Mouse (Mus musculus): ENCODE data around the gene Hoxa10. TPM values are rescaled to one million over a fixed set of nuclear protein-coding genes. Genes with fewer than 3 reads are reported as not detected.

Hoxa10 gene
- polyA plus RNA-seq, 1 experiment from 2014 or later = not detected

- no peaks in the 10 kb centered on the region for H3K36me3 ChIP-seq (ENCODE audit: control insufficient read depth, insufficient read depth, low read length)
- ATAC-seq = no peak
- no peak overlapping the region for H3K4me3 ChIP-seq (ENCODE audit: low read depth, low read length)
- H3K27me3 ChIP-seq (ENCODE audit: control insufficient read depth, insufficient read depth, low read depth, low read length) = peaks cover 80% of the 10 kb centered on the region
- H3K9ac ChIP-seq (ENCODE audit: low read depth, low read length) = no peak overlapping the region
- WGBS = 2% methylated on average over 38 of the region's 38 CpGs
- H3K9me3 ChIP-seq (replicated peaks; ENCODE audit: control insufficient read depth, low read length, poor library complexity, severe bottlenecking) = no peaks in the 10 kb centered on the region
- no peak overlapping the region for H3K4me2 ChIP-seq (ENCODE audit: low read length)
- no peaks in the 10 kb centered on the region for H3K4me1 ChIP-seq (ENCODE audit: control insufficient read depth, insufficient read depth, low read length)
- no peak overlapping the region for H3K27ac ChIP-seq (ENCODE audit: low read length)
Observed at GRCm38 (mm10) chr6:52228475-52229465, 11.9 kb downstream of the Hoxa10 start.

DNA sequence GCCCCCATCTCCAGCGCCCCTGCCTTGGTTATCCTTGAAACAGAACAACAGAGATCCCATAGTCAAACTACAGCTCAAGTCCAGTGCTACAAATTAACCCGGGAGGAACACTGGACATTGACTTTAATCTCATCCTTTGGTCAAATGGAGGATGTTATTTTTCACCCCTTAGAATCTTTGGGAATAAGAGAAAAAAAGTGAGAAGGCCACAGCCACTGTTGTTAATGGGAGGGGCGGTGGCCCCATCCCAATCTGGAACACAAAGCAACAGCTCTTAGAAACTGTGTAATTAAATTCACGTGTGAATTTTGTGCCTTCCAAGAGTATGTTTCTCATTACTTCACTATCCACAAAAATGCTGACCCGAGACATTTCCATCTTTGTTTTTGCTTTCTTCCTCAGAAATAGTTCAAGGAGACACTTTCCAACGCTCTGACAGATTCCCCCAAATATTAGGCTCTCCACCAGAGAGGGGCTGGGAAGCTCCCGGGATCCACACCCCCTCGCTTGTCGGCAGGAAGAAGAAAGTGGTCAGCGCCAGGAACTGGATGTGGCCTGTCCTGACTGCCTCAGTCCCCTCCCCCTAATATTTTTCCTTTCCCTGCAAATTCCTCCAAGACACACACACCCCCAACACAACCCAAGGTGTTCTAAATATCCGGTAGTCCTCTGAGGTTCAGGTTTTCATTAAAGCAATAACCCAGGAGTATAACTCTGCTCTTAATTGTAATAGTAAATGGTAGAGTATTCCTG, 13.0 kb downstream of the Hoxa10 start:
- H3K4me3 ChIP-seq (ENCODE audit: low read depth, low read length) = no peak overlapping the region
- WGBS = 2% methylated on average over 11 of the region's 11 CpGs
- ATAC-seq = no peak
- no peaks in the 10 kb centered on the region for H3K4me1 ChIP-seq (ENCODE audit: control insufficient read depth, insufficient read depth, low read length)
- no peak overlapping the region for H3K27ac ChIP-seq (ENCODE audit: low read length)
- no peak overlapping the region for H3K4me2 ChIP-seq (ENCODE audit: low read length)
- no peaks in the 10 kb centered on the region for H3K9me3 ChIP-seq (replicated peaks; ENCODE audit: control insufficient read depth, low read length, poor library complexity, severe bottlenecking)
- H3K27me3 ChIP-seq (ENCODE audit: control insufficient read depth, insufficient read depth, low read depth, low read length) = peaks cover 84% of the 10 kb centered on the region
- H3K9ac ChIP-seq (ENCODE audit: low read depth, low read length) = no peak overlapping the region
- H3K36me3 ChIP-seq (ENCODE audit: control insufficient read depth, insufficient read depth, low read length) = no peaks in the 10 kb centered on the region

DNA sequence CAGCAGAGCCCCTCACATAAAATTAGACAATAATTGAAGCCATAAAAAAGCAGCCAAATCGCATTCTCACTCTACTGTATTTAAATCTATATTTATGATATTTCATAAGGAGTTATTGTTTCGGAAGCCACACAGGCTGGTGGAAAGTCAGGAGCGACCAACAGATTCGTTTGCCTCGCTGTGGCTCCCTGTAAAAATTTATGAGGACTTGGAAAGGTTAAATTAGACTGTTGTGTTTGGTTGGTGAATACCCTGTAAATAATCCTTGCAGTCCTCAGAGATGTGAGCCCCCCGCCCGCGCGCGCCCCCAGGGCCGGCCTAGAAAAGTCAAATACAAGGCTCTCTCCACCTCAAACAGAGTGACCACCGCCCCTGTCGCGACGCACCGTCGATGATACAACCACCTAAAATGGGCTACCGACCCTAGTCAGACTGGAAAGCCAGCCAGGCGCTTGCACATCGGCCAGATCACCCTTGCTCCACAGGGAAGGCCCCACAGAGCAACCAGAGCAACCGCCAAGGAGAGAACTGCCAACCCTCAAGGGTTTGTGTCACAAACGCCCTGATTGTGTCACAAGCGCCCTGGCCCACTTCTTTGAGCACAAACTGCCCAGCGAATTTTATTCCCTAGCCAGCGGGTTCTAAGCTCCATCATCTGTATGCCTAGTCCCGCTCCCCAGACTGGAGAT, 13.9 kb downstream of the Hoxa10 start:
- no peak overlapping the region for H3K27ac ChIP-seq (ENCODE audit: low read length)
- H3K4me1 ChIP-seq (ENCODE audit: control insufficient read depth, insufficient read depth, low read length) = no peaks in the 10 kb centered on the region
- WGBS = 2% methylated on average over 26 of the region's 26 CpGs
- ATAC-seq = no peak
- no peaks in the 10 kb centered on the region for H3K9me3 ChIP-seq (replicated peaks; ENCODE audit: control insufficient read depth, low read length, poor library complexity, severe bottlenecking)
- H3K27me3 ChIP-seq (ENCODE audit: control insufficient read depth, insufficient read depth, low read depth, low read length) = peaks cover 84% of the 10 kb centered on the region
- H3K4me3 ChIP-seq (ENCODE audit: low read depth, low read length) = no peak overlapping the region
- H3K36me3 ChIP-seq (ENCODE audit: control insufficient read depth, insufficient read depth, low read length) = no peaks in the 10 kb centered on the region
- no peak overlapping the region for H3K9ac ChIP-seq (ENCODE audit: low read depth, low read length)
- H3K4me2 ChIP-seq (ENCODE audit: low read length) = no peak overlapping the region

- Histone ChIP-seq H3K9ac (ENCODE audit: low read depth, low read length) (no peak overlapping the region), H3K27ac (ENCODE audit: low read length) (no peak overlapping the region), H3K4me2 (ENCODE audit: low read length) (no peak overlapping the region), H3K36me3 (ENCODE audit: control insufficient read depth, insufficient read depth, low read length) (no peaks in the 10 kb centered on the region), H3K27me3 (ENCODE audit: control insufficient read depth, insufficient read depth, low read depth, low read length) (peaks cover 84% of the 10 kb centered on the region), H3K4me3 (ENCODE audit: low read depth, low read length) (no peak overlapping the region), H3K4me1 (ENCODE audit: control insufficient read depth, insufficient read depth, low read length) (peaks cover 3% of the 10 kb centered on the region; the same call in 1 of the 2 replicates), H3K9me3 (replicated peaks; ENCODE audit: control insufficient read depth, low read length, poor library complexity, severe bottlenecking) (no peaks in the 10 kb centered on the region)
- ATAC-seq = no peak
- 3% methylated on average over 69 of the region's 69 CpGs for WGBS
Observed at GRCm38 (mm10) chr6:52225612-52226568, 14.8 kb downstream of the Hoxa10 start.

DNA sequence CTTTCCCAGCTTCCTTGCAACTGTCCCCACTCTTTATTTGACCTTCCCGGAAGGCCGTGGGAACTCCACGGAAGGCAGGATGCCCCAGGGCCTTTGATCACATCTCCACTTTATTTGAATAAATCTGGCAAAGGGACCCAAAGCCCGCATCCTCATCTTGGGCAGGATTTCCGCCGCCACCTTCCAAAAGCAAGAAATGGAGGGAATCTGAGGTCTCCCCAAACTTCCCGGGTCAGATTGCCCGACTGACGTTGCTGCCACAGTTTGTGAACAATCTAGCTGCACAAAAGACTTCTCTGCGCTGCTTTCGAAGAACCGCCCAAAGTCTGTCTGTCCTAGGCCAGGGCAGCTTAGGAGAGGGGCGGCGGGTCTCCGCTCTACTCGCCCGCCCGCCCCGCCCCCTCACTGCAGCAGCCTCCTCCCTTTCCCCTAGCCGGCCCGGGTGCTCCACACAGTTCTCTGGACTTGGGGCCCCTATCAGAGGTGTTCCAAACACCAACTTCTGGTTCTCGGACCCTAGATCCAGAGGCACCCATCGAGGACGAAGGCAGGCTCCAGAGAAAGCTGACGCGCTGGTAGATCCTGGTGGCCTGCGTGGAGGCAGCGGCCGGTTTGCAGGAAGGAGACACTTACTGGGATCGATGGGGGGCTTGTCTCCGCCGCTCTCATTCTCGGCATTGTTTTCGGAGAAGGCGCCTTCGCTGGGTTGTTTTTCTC, 15.6 kb downstream of the Hoxa10 start:
- no peaks in the 10 kb centered on the region for H3K36me3 ChIP-seq (ENCODE audit: control insufficient read depth, insufficient read depth, low read length)
- no peak overlapping the region for H3K9ac ChIP-seq (ENCODE audit: low read depth, low read length)
- 2% methylated on average over 36 of the region's 36 CpGs for WGBS
- H3K4me2 ChIP-seq (ENCODE audit: low read length) = no peak overlapping the region
- no peak overlapping the region for H3K4me3 ChIP-seq (ENCODE audit: low read depth, low read length)
- ATAC-seq = no peak
- H3K4me1 ChIP-seq (ENCODE audit: control insufficient read depth, insufficient read depth, low read length) = peaks cover 3% of the 10 kb centered on the region; the same call in 1 of the 2 replicates
- no peaks in the 10 kb centered on the region for H3K9me3 ChIP-seq (replicated peaks; ENCODE audit: control insufficient read depth, low read length, poor library complexity, severe bottlenecking)
- no peak overlapping the region for H3K27ac ChIP-seq (ENCODE audit: low read length)
- H3K27me3 ChIP-seq (ENCODE audit: control insufficient read depth, insufficient read depth, low read depth, low read length) = peaks cover 87% of the 10 kb centered on the region

GRCm38 (mm10) chr6:52223939-52224760, 16.5 kb downstream of the Hoxa10 start:
- 2% methylated on average over 24 of the region's 24 CpGs for whole genome bisulfite sequencing
- no peaks in the 10 kb centered on the region for H3K36me3 ChIP-seq (ENCODE audit: control insufficient read depth, insufficient read depth, low read length)
- no peak overlapping the region for H3K9ac ChIP-seq (ENCODE audit: low read depth, low read length)
- peaks cover 3% of the 10 kb centered on the region; the same call in 1 of the 2 replicates for H3K4me1 ChIP-seq (ENCODE audit: control insufficient read depth, insufficient read depth, low read length)
- no peak for ATAC-seq
- no peaks in the 10 kb centered on the region for H3K9me3 ChIP-seq (replicated peaks; ENCODE audit: control insufficient read depth, low read length, poor library complexity, severe bottlenecking)
- no peak overlapping the region for H3K4me2 ChIP-seq (ENCODE audit: low read length)
- H3K27me3 ChIP-seq (ENCODE audit: control insufficient read depth, insufficient read depth, low read depth, low read length) = peaks cover 89% of the 10 kb centered on the region
- no peak overlapping the region for H3K4me3 ChIP-seq (ENCODE audit: low read depth, low read length)
- no peak overlapping the region for H3K27ac ChIP-seq (ENCODE audit: low read length)

- no peaks in the 10 kb centered on the region for H3K36me3 ChIP-seq (ENCODE audit: control insufficient read depth, insufficient read depth, low read length)
- no peak overlapping the region for H3K9ac ChIP-seq (ENCODE audit: low read depth, low read length)
- H3K4me1 ChIP-seq (ENCODE audit: control insufficient read depth, insufficient read depth, low read length) = peaks cover 3% of the 10 kb centered on the region; the same call in 1 of the 2 replicates
- ATAC-seq = no peak
- H3K4me2 ChIP-seq (ENCODE audit: low read length) = no peak overlapping the region
- H3K27ac ChIP-seq (ENCODE audit: low read length) = no peak overlapping the region
- H3K27me3 ChIP-seq (ENCODE audit: control insufficient read depth, insufficient read depth, low read depth, low read length) = peaks cover 92% of the 10 kb centered on the region
- WGBS = 10% methylated on average over 13 of the region's 13 CpGs
- H3K4me3 ChIP-seq (ENCODE audit: low read depth, low read length) = no peak overlapping the region
- H3K9me3 ChIP-seq (replicated peaks; ENCODE audit: control insufficient read depth, low read length, poor library complexity, severe bottlenecking) = no peaks in the 10 kb centered on the region
Observed at GRCm38 (mm10) chr6:52222729-52223128, 17.9 kb downstream of the Hoxa10 start.

Measured in midbrain, embryonic 16.5 days (tissue).